Mouse (Mus musculus) intestine, postnatal 0 days (tissue): ENCODE measurements around the gene Ctnnal1. TPM values are rescaled to one million over a fixed set of nuclear protein-coding genes. Genes with fewer than 3 reads are reported as not detected.

ENCODE experiments used
- ATAC-seq: fragments of 200-750 bp; cut with Nextera tagmentation; 2 replicates; pipeline ENCODE4 v1.8.0; 2017; ENCODE audit warnings: mild to moderate bottlenecking, moderate TSS enrichment, moderate library complexity
- H3K27ac ChIP-seq: fragments of 300-500 bp; sonication (generic); 2 replicates; pipeline ENCODE4 v1.5.1; 2014; ENCODE audit warnings: mild to moderate bottlenecking, low read depth, low read length, moderate library complexity
- H3K27me3 ChIP-seq: fragments of 300-500 bp; sonication (generic); replicated peaks from 2 replicates; pipeline ENCODE4 v1.6.1; 2014; ENCODE audit warnings: low read length, mixed read lengths; ENCODE audit not compliant: control insufficient read depth, insufficient read depth
- H3K36me3 ChIP-seq: fragments of 300-500 bp; sonication (generic); 2 replicates; pipeline ENCODE4 v1.6.1; 2014; ENCODE audit warnings: mild to moderate bottlenecking, moderate library complexity; ENCODE audit not compliant: control insufficient read depth, insufficient read depth
- H3K4me1 ChIP-seq: fragments of 300-500 bp; sonication (generic); replicated peaks from 2 replicates; pipeline ENCODE4 v1.6.1; 2014; ENCODE audit warnings: antibody characterized with exemption, low read length, mixed read lengths; ENCODE audit not compliant: control insufficient read depth, insufficient read depth
- H3K4me2 ChIP-seq: fragments of 300-500 bp; sonication (generic); replicated peaks from 2 replicates; pipeline ENCODE4 v1.6.1; 2014; ENCODE audit warnings: low read depth, mild to moderate bottlenecking, moderate library complexity
- H3K4me3 ChIP-seq: fragments of 300-500 bp; sonication (generic); 2 replicates; pipeline ENCODE4 v1.5.1; 2014; ENCODE audit warnings: low read depth, low read length
- H3K9ac ChIP-seq: fragments of 300-500 bp; sonication (generic); 2 replicates; pipeline ENCODE4 v1.6.1; 2014; ENCODE audit warnings: mild to moderate bottlenecking, low read depth, low read length
- H3K9me3 ChIP-seq: fragments of 300-500 bp; sonication (generic); 2 replicates; pipeline ENCODE4 v1.6.1; 2016; ENCODE audit warnings: mixed run types; ENCODE audit not compliant: control insufficient read depth
- CTCF ChIP-seq: sonication (generic); IDR thresholded peaks from 2 replicates; pipeline ENCODE4 v1.5.1; 2016; ENCODE audit warnings: low read depth, mild to moderate bottlenecking, control low read depth, antibody characterized with exemption, moderate library complexity
- WGBS: fragments of 180-500 bp; shearing (Covaris S2); extraction: QIAGEN DNeasy Blood & Tissue Kit; methylation state at CpG from one replicate; pipeline ENCODE4 v1.1.7; 2014; 5-methylcytosine and 5-hydroxymethylcytosine counted together
- polyA plus RNA-seq: library from polyadenylated mRNA; unstranded; fragments of >200 nt; fragmentation: Nextera tagmentation; extraction: Ambion mirVana; gene quantifications from 2 replicates; pipeline ENCODE4 v1.2.1, GENCODE M21; 2015

The Ctnnal1 gene
- polyA plus RNA-seq, 1 experiment from 2014 or later, result 10.1 TPM

- ATAC-seq, result no peak
- Histone ChIP-seq H3K9ac (no peak overlapping the region), H3K27ac (no peak overlapping the region), H3K4me3 (no peak overlapping the region), H3K36me3 (no peaks in the 10 kb centered on the region), H3K4me1 (0 out of 2 replicates have a peak, but pooled peaks cover 3% of the 10 kb centered on the region), H3K4me2 (no peak overlapping the region), H3K27me3 (no peaks in the 10 kb centered on the region), H3K9me3 (no peaks in the 10 kb centered on the region)
- TF ChIP-seq CTCF, result no peak
- WGBS, result 91% methylated on average over 5 of the region's 5 CpGs
These were observed 9.1 kb downstream of the Ctnnal1 start for GRCm38 (mm10) chr4:56855935-56856334.

- H3K4me2 ChIP-seq, result no peak overlapping the region
- no peaks in the 10 kb centered on the region for H3K36me3 ChIP-seq
- TF ChIP-seq CTCF, result peak; percentile 40
- 38% methylated on average over 6 of the region's 6 CpGs for WGBS
- no peak for ATAC-seq
- no peak overlapping the region for H3K9ac ChIP-seq
- no peaks in the 10 kb centered on the region for H3K27me3 ChIP-seq
- no peak overlapping the region for H3K27ac ChIP-seq
- no peaks in the 10 kb centered on the region for H3K9me3 ChIP-seq
- H3K4me3 ChIP-seq, result no peak overlapping the region
- no peaks in the 10 kb centered on the region for H3K4me1 ChIP-seq
These were observed 14.3 kb downstream of the Ctnnal1 start for GRCm38 (mm10) chr4:56850724-56851123.

- Histone ChIP-seq H3K36me3 (peaks cover 5% of the 10 kb centered on the region; the same call in 1 of the 2 replicates), H3K9ac (no peak overlapping the region), H3K4me2 (no peak overlapping the region), H3K4me3 (no peak overlapping the region), H3K9me3 (no peaks in the 10 kb centered on the region), H3K27ac (no peak overlapping the region), H3K27me3 (no peaks in the 10 kb centered on the region), H3K4me1 (no peaks in the 10 kb centered on the region)
- ATAC-seq, result no peak
- WGBS, result 89% methylated on average over 6 of the region's 6 CpGs
- no peak for TF ChIP-seq CTCF
These were observed 16.9 kb downstream of the Ctnnal1 start for GRCm38 (mm10) chr4:56848044-56848443.

- no peak for TF ChIP-seq CTCF
- H3K9me3 ChIP-seq, result no peaks in the 10 kb centered on the region
- no peaks in the 10 kb centered on the region for H3K27me3 ChIP-seq
- no peak overlapping the region for H3K4me3 ChIP-seq
- no peak overlapping the region for H3K4me2 ChIP-seq
- no peaks in the 10 kb centered on the region for H3K4me1 ChIP-seq
- no peak for ATAC-seq
- H3K36me3 ChIP-seq, result peaks cover 5% of the 10 kb centered on the region; the same call in 1 of the 2 replicates
- 94% methylated on average over 3 of the region's 3 CpGs for WGBS
- H3K27ac ChIP-seq, result no peak overlapping the region
- H3K9ac ChIP-seq, result no peak overlapping the region
These were observed 17.6 kb downstream of the Ctnnal1 start for GRCm38 (mm10) chr4:56847400-56847799.

- no peak for TF ChIP-seq CTCF
- H3K4me2 ChIP-seq, result peak overlapping the region; percentile 30
- H3K27ac ChIP-seq, result no peak overlapping the region; the same call in 1 of the 2 replicates
- H3K36me3 ChIP-seq, result peaks cover 5% of the 10 kb centered on the region; the same call in 1 of the 2 replicates
- ATAC-seq, result peak; percentile 66
- no peak overlapping the region for H3K9ac ChIP-seq
- H3K4me3 ChIP-seq, result no peak overlapping the region
- no peaks in the 10 kb centered on the region for H3K9me3 ChIP-seq
- H3K4me1 ChIP-seq, result no peaks in the 10 kb centered on the region
- H3K27me3 ChIP-seq, result no peaks in the 10 kb centered on the region
- 41% methylated on average over 12 of the region's 12 CpGs for WGBS
These were observed 19.0 kb downstream of the Ctnnal1 start for GRCm38 (mm10) chr4:56845896-56846533.

- H3K9ac ChIP-seq, result no peak overlapping the region
- no peak for ATAC-seq
- H3K27me3 ChIP-seq, result no peaks in the 10 kb centered on the region
- 92% methylated on average over 4 of the region's 4 CpGs for WGBS
- H3K4me1 ChIP-seq, result no peaks in the 10 kb centered on the region
- no peak overlapping the region for H3K4me2 ChIP-seq
- no peak overlapping the region for H3K27ac ChIP-seq
- no peaks in the 10 kb centered on the region for H3K9me3 ChIP-seq
- H3K36me3 ChIP-seq, result peaks cover 5% of the 10 kb centered on the region; the same call in 1 of the 2 replicates
- 0 out of 2 replicates have a peak, but pooled peaks have one; percentile 15 for TF ChIP-seq CTCF
- no peak overlapping the region for H3K4me3 ChIP-seq
These were observed 20.1 kb downstream of the Ctnnal1 start for GRCm38 (mm10) chr4:56844911-56845310.
